Mouse (Mus musculus) embryonic facial prominence, embryonic 13.5 days (tissue): Measurements from ENCODE around the gene Vps53. TPM values are rescaled to one million over a fixed set of nuclear protein-coding genes. Genes with fewer than 3 reads are reported as not detected.

ENCODE experiments used
- ATAC-seq: fragments of 200-750 bp; cut with Nextera tagmentation; 2 replicates; pipeline ENCODE4 v1.8.0; 2017; ENCODE audit warnings: low read depth; ENCODE audit not compliant: insufficient number of reproducible peaks, insufficient read depth, low FRiP score, low TSS enrichment
- H3K27ac ChIP-seq: fragments of 300-500 bp; sonication (generic); 2 replicates; pipeline ENCODE4 v1.5.1; 2015; ENCODE audit warnings: moderate library complexity, mild to moderate bottlenecking, inconsistent platforms
- H3K27me3 ChIP-seq: fragments of 300-500 bp; sonication (generic); 2 replicates; pipeline ENCODE4 v1.6.1; 2015; ENCODE audit warnings: mild to moderate bottlenecking, inconsistent platforms
- H3K36me3 ChIP-seq: fragments of 300-500 bp; sonication (generic); 2 replicates; pipeline ENCODE4 v1.6.1; 2015; ENCODE audit warnings: mild to moderate bottlenecking, inconsistent platforms
- H3K4me1 ChIP-seq: fragments of 300-500 bp; sonication (generic); 2 replicates; pipeline ENCODE4 v1.6.1; 2015; ENCODE audit warnings: inconsistent platforms
- H3K4me2 ChIP-seq: fragments of 300-500 bp; sonication (generic); 2 replicates; pipeline ENCODE4 v1.6.1; 2015; ENCODE audit warnings: moderate library complexity, mild to moderate bottlenecking, inconsistent platforms
- H3K4me3 ChIP-seq: fragments of 300-500 bp; sonication (generic); 2 replicates; pipeline ENCODE4 v1.5.1; 2015; ENCODE audit warnings: mild to moderate bottlenecking, inconsistent platforms
- H3K9ac ChIP-seq: fragments of 300-500 bp; sonication (generic); 2 replicates; pipeline ENCODE4 v1.6.1; 2015; ENCODE audit warnings: mild to moderate bottlenecking, inconsistent platforms
- H3K9me3 ChIP-seq: fragments of 300-500 bp; sonication (generic); 2 replicates; pipeline ENCODE4 v1.6.1; 2016; ENCODE audit warnings: inconsistent platforms
- WGBS: fragments of 180-500 bp; shearing (Covaris S2); methylation state at CpG from one replicate; pipeline ENCODE4 v1.1.7; 2015; ENCODE audit warnings: mixed read lengths; 5-methylcytosine and 5-hydroxymethylcytosine counted together
- polyA plus RNA-seq: library from polyadenylated mRNA; unstranded; fragments of >200 nt; fragmentation: Nextera tagmentation; extraction: Ambion mirVana; gene quantifications from 2 replicates; pipeline ENCODE4 v1.2.1, GENCODE M21; 2015

Gene Vps53
- polyA plus RNA-seq, 1 experiment from 2014 or later = 38.5 TPM

GRCm38 (mm10) chr11:76042882-76043281 is 136.6 kb downstream of the Vps53 start:
- Histone ChIP-seq H3K27ac (peak overlapping the region; percentile 72), H3K36me3 (peaks cover 24% of the 10 kb centered on the region), H3K4me2 (peak overlapping the region; percentile 2; the same call in 1 of the 2 replicates), H3K9me3 (no peaks in the 10 kb centered on the region), H3K27me3 (no peaks in the 10 kb centered on the region), H3K4me3 (no peak overlapping the region), H3K9ac (no peak overlapping the region), H3K4me1 (peaks cover 35% of the 10 kb centered on the region)
- ATAC-seq = no peak
- WGBS = 24% methylated on average over 5 of the region's 5 CpGs

DNA sequence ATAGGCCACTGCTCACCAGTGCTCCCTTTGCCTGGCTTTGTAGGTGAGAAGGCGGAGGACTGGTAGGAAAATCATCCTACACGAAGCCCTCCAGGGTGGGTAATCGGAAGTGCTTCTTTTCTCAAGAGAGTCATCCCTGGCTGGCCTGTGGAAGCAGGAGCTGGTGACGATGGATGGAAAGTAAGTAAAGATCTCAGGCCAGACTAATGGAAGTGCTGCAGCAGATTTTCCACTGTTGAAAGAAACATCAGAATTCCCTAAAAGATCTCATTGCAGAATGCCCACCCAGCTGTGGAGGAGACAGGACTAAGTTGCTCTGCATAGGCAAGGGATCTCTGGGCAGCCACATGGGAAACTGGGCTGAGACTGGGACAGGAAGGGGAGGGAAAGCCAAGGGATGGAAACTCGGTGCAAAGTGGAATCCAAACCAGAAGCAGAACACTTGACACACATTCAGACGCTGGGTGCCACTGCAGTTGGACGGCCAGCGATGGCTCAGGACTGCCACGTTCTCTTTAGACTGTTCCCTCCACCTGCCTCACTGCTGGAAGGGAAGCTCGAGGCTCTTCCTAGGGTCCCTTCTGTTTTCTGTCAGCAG is 137.3 kb downstream of the Vps53 start:
- no peak for ATAC-seq
- no peak overlapping the region for H3K4me3 ChIP-seq
- no peak overlapping the region for H3K4me2 ChIP-seq
- no peaks in the 10 kb centered on the region for H3K27me3 ChIP-seq
- H3K9me3 ChIP-seq = no peaks in the 10 kb centered on the region
- no peak overlapping the region for H3K9ac ChIP-seq
- peak overlapping the region; percentile 28; the same call in 1 of the 2 replicates for H3K27ac ChIP-seq
- WGBS = 38% methylated on average over 10 of the region's 10 CpGs
- H3K4me1 ChIP-seq = peaks cover 33% of the 10 kb centered on the region
- peaks cover 24% of the 10 kb centered on the region for H3K36me3 ChIP-seq

DNA sequence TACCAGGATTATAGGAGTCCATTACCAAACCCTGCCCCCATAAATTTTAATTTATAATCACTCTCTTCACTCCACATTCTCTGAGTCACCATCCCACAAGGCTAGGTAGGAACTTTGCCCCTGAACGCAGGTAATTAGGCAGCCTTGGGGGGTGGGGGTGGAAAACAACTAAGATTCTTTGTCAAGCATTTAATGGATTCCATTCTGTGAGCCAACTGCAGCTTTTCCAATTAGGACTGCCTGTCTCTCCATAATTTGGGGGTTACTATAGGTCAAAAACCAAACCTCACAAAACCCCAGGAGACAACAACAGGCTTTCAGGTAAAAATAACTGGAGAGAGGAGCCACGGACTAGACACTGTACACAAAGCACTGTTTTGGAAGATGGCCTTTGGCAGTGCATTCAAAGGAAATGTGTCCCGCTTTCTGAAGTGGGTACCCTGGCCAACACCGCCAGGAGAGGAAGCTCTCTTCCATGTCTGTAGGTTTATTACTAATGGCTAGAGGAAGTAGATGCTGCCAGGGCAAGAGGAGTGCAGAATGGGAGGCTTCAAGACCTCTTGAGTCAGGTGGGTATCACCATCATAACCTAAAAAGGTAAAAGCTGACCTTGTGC is 138.6 kb downstream of the Vps53 start:
- Histone ChIP-seq H3K9me3 (no peaks in the 10 kb centered on the region), H3K9ac (no peak overlapping the region), H3K27me3 (no peaks in the 10 kb centered on the region), H3K4me2 (no peak overlapping the region), H3K27ac (0 out of 2 replicates have a peak overlapping the region, but pooled peaks have one; percentile 3), H3K4me3 (no peak overlapping the region), H3K36me3 (peaks cover 14% of the 10 kb centered on the region), H3K4me1 (peaks cover 33% of the 10 kb centered on the region)
- no peak for ATAC-seq
- 48% methylated on average over 4 of the region's 4 CpGs for WGBS

DNA sequence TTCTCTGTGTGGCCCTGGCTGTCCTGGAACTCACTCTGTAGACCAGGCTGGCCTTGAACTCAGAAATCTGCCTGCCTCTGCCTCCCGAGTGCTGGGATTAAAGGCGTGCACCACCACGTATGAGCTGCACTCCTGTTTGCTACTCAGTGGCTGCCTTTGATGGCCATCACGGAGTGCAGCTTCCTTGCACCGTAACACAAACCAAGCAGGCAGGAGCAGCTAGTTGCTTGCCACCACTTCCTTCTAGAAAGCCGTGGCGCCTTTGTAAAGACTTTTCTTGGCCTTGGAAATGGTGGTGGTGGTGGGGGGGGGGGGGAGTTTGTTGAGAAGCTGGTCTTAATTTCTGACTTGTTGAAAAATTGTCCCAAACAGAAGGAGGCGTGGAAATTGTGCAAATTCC is 139.3 kb downstream of the Vps53 start:
- no peak overlapping the region for H3K4me2 ChIP-seq
- no peak for ATAC-seq
- no peaks in the 10 kb centered on the region for H3K27me3 ChIP-seq
- peaks cover 33% of the 10 kb centered on the region for H3K4me1 ChIP-seq
- H3K27ac ChIP-seq = no peak overlapping the region
- 75% methylated on average over 8 of the region's 8 CpGs for WGBS
- peaks cover 8% of the 10 kb centered on the region for H3K36me3 ChIP-seq
- H3K9ac ChIP-seq = no peak overlapping the region
- no peak overlapping the region for H3K4me3 ChIP-seq
- H3K9me3 ChIP-seq = no peaks in the 10 kb centered on the region

DNA sequence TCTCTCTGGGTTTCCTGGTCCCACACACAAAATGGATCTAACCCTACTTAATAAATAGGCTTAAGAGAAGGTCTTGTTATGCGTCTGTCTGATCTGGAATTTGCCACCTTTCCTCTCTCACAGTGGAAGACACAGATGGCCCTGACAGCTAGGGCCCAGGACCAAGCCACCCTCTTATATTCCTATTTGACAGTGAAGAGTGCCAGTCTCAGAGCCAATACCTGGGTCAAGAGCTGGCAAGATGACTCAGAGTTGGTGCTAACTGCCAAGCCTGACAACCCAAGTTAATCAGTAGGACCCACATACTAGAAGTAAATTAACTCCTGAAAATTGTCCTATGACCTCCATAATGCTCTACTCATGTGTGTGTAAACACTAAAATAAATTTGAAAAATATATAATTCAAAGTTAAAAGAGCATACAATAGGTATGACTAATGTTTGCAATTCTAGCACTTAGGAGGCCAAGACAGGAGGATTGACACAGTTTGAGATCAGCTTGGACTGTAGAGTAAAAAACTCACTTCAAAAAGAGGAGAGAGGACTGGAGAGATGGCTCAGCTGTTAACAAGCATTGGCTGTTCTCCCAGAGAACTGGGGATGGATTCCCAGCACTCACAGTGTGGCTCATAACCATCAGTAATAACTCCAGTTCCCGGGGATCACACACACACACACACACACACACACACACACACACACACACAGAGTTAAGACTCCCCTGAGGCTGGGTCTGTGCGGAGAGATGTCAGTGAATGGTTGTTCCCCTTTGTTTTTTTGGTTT is 140.0 kb downstream of the Vps53 start:
- Histone ChIP-seq H3K27ac (no peak overlapping the region), H3K27me3 (no peaks in the 10 kb centered on the region), H3K4me2 (no peak overlapping the region), H3K36me3 (0 out of 2 replicates have a peak, but pooled peaks cover 2% of the 10 kb centered on the region), H3K9ac (no peak overlapping the region), H3K4me1 (peaks cover 33% of the 10 kb centered on the region), H3K9me3 (no peaks in the 10 kb centered on the region), H3K4me3 (no peak overlapping the region)
- no peak for ATAC-seq
- 79% methylated on average over 3 of the region's 3 CpGs for WGBS

DNA sequence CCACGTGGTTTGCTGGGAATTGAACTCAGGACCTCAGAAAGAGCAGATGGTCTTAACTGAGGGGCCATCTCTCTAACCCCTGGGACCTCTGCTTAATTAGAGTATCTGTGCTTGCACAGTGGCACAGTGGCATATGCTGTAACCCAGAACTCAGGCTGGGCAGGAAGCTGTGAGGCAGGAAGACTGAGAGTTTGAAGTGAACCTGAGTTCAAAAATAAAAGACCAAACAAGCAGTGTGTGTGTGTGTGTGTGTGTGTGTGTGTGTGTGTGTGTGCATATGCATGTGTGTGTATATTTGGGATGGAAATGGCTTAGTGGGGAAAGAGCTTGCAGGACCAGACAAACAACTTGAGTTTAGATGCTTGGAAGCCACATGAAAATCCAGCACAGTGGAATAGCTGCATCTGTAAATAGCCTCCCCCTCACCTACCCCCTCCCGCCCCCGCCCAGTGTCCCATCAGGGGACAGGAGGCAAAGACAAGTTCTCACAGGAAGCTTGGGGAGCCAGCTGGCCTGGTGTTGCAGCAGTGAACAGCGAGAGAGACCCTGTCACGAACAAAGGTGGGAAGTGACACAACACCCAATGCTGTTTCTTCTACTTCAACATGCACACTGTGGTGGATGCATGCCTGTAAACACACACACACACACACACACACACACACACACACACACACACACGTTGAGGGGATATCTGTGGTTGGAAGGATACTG is 141.7 kb downstream of the Vps53 start:
- no peak overlapping the region for H3K9ac ChIP-seq
- H3K4me2 ChIP-seq = no peak overlapping the region
- H3K4me3 ChIP-seq = no peak overlapping the region
- H3K36me3 ChIP-seq = no peaks in the 10 kb centered on the region
- peaks cover 23% of the 10 kb centered on the region for H3K4me1 ChIP-seq
- H3K27ac ChIP-seq = no peak overlapping the region
- ATAC-seq = no peak
- H3K27me3 ChIP-seq = no peaks in the 10 kb centered on the region
- WGBS = 50% methylated on average over 6 of the region's 6 CpGs
- H3K9me3 ChIP-seq = no peaks in the 10 kb centered on the region

- no peak overlapping the region for H3K27ac ChIP-seq
- WGBS = 77% methylated on average over 8 of the region's 8 CpGs
- H3K9me3 ChIP-seq = no peaks in the 10 kb centered on the region
- H3K4me1 ChIP-seq = no peaks in the 10 kb centered on the region
- H3K9ac ChIP-seq = no peak overlapping the region
- no peak overlapping the region for H3K4me3 ChIP-seq
- H3K27me3 ChIP-seq = no peaks in the 10 kb centered on the region
- no peak for ATAC-seq
- H3K4me2 ChIP-seq = no peak overlapping the region
- no peaks in the 10 kb centered on the region for H3K36me3 ChIP-seq
Measured at GRCm38 (mm10) chr11:76035182-76035581, 144.3 kb downstream of the Vps53 start.

DNA sequence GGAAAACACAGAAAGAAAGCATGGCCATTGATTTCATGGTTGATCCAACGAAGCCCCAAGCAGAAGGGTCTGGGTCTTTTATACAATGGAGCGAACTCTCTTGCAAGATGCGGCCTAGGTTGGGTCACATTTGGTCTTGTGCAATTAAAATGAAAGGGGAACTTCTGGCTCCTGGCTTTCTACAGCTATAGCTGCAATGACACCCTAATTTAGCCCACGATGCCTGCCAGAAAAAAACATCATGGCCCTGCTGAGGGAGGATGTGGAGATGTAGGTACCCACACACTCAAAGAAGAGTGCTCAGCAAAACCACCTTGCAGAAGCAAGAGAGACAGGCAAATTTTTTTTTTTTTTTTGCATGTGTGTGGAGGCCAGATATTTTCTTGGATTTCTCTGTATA is 145.6 kb downstream of the Vps53 start:
- Histone ChIP-seq H3K9ac (no peak overlapping the region), H3K27me3 (no peaks in the 10 kb centered on the region), H3K4me3 (no peak overlapping the region), H3K36me3 (no peaks in the 10 kb centered on the region), H3K27ac (no peak overlapping the region), H3K9me3 (no peaks in the 10 kb centered on the region), H3K4me2 (no peak overlapping the region), H3K4me1 (no peaks in the 10 kb centered on the region)
- no peak for ATAC-seq
- 61% methylated on average over 4 of the region's 4 CpGs for WGBS

GRCm38 (mm10) chr11:76033359-76033758 is 146.1 kb downstream of the Vps53 start:
- 78% methylated on average over 6 of the region's 6 CpGs for WGBS
- H3K9me3 ChIP-seq = no peaks in the 10 kb centered on the region
- no peak for ATAC-seq
- no peak overlapping the region for H3K4me3 ChIP-seq
- no peak overlapping the region for H3K27ac ChIP-seq
- no peaks in the 10 kb centered on the region for H3K27me3 ChIP-seq
- H3K36me3 ChIP-seq = no peaks in the 10 kb centered on the region
- H3K4me2 ChIP-seq = no peak overlapping the region
- no peak overlapping the region for H3K9ac ChIP-seq
- no peaks in the 10 kb centered on the region for H3K4me1 ChIP-seq

DNA sequence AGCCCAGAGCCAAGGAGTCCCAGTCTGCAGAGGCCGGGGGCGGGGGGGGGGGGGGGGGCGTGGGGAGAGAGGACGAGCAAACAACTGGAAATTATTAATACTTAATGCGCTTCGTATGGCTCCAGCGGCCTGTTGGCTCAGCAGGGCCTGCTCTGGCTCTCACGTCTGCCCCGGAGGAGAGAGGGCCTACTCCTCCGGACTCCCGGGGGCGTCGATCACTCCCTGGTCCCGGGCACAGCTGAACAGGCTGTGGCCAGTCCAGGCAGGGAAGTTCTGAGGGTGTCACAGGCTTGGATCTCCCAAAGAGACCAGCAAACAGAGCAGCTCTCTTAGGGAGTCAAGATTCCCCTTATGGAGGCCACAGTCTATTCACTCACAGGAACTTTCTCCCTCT is 151.4 kb downstream of the Vps53 start:
- no peaks in the 10 kb centered on the region for H3K27me3 ChIP-seq
- 1% methylated on average over 10 of the region's 14 CpGs for WGBS
- H3K36me3 ChIP-seq = peaks cover 14% of the 10 kb centered on the region
- no peaks in the 10 kb centered on the region for H3K9me3 ChIP-seq
- H3K27ac ChIP-seq = peak overlapping the region; percentile 88
- H3K9ac ChIP-seq = peak overlapping the region; percentile 86
- peak overlapping the region; percentile 80 for H3K4me2 ChIP-seq
- ATAC-seq = peak; percentile 50
- H3K4me3 ChIP-seq = peak overlapping the region; percentile 83
- H3K4me1 ChIP-seq = peaks cover 39% of the 10 kb centered on the region
